Mouse (Mus musculus): ENCODE results near the gene S100a8. TPM values are rescaled to one million over a fixed set of nuclear protein-coding genes. Genes with fewer than 3 reads are reported as not detected.

S100a8 gene
- polyA plus RNA-seq, 1 experiment = not detected

DNA sequence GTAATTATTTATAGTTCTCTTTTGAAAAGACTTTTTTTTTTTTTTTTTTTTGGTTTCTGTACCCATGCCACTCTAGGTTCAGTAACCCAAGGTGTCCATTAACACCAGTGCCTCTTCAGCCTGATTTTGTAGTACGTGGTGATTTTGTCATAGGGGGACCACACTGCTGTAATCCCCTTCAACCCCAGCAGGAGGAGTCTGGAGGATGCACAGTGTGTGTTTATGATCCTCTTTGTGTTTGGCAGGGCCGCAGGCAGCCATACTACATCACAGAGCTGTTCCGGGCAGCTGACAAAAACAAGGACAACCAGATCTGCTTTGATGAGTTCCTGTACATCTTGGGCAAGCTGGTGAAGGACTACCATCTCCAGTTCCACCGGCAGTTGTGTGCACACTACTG lies 11.4 kb upstream of the S100a8 start:
- no peaks in the 10 kb centered on the region for H3K27me3 ChIP-seq (ENCODE audit: control insufficient read depth)
- H3K36me3 ChIP-seq (ENCODE audit: control insufficient read depth) = no peaks in the 10 kb centered on the region
- no peaks in the 10 kb centered on the region for H3K4me1 ChIP-seq (ENCODE audit: control insufficient read depth)
- TF ChIP-seq TAL1 (IDR thresholded peaks at IDR 0.05; ENCODE audit: low read length) = no peak
- TF ChIP-seq GATA1 (IDR thresholded peaks at IDR 0.05; ENCODE audit: low read length) = no peak
- H3K4me3 ChIP-seq (replicated peaks) = no peak overlapping the region
- no peaks in the 10 kb centered on the region for H3K9me3 ChIP-seq (ENCODE audit: control insufficient read depth, low read length)

DNA sequence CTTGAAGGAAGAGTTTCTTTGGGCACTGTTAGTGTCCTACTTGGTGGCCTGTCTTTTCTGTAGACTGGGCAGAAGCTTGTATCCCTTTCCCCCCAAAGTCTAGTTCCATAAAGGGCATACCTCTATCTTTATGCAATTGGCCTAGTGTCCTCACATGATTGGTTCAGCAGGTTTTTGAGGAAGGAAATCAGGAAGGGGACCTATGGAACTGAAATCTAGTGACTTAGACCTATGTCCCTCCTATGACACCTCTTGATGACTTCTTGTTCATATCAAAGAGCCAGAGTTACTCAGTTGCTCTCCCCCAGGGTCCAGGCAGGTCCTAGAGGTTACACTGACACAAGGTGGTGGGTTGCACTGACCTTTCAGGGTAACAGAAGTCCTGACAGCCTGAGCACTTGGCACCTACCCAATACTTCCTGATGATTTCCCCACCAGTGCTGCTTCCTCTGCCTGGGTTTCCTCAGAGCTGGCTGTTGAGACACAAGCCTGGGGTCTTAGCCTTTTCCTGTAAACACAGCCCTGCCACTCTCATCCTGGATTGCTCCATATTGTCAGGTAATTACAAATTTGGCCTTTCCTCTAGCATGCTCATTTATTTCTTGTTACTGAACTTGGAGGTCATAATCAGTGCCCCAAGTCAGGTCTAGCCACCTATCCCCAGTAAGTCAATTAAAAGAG lies 9.3 kb upstream of the S100a8 start:
- Histone ChIP-seq H3K4me1 (ENCODE audit: control insufficient read depth) (no peaks in the 10 kb centered on the region), H3K9me3 (ENCODE audit: control insufficient read depth, low read length) (no peaks in the 10 kb centered on the region), H3K27me3 (ENCODE audit: control insufficient read depth) (no peaks in the 10 kb centered on the region), H3K4me3 (replicated peaks) (no peak overlapping the region), H3K36me3 (ENCODE audit: control insufficient read depth) (no peaks in the 10 kb centered on the region)
- TF ChIP-seq GATA1 (IDR thresholded peaks at IDR 0.05; ENCODE audit: low read length) (no peak), TAL1 (IDR thresholded peaks at IDR 0.05; ENCODE audit: low read length) (no peak)

- Histone ChIP-seq H3K9me3 (ENCODE audit: control insufficient read depth, low read length) (no peaks in the 10 kb centered on the region), H3K36me3 (ENCODE audit: control insufficient read depth) (no peaks in the 10 kb centered on the region), H3K4me1 (ENCODE audit: control insufficient read depth) (no peaks in the 10 kb centered on the region), H3K27me3 (ENCODE audit: control insufficient read depth) (no peaks in the 10 kb centered on the region), H3K4me3 (replicated peaks) (no peak overlapping the region)
- no peak for TF ChIP-seq GATA1 (IDR thresholded peaks at IDR 0.05; ENCODE audit: low read length)
- TF ChIP-seq TAL1 (IDR thresholded peaks at IDR 0.05; ENCODE audit: low read length) = no peak
Measured at GRCm38 (mm10) chr3:90664219-90664618, 4.6 kb upstream of the S100a8 start.

- Histone ChIP-seq H3K4me3 (replicated peaks) (no peak overlapping the region), H3K4me1 (ENCODE audit: control insufficient read depth) (no peaks in the 10 kb centered on the region), H3K27me3 (ENCODE audit: control insufficient read depth) (no peaks in the 10 kb centered on the region), H3K36me3 (ENCODE audit: control insufficient read depth) (no peaks in the 10 kb centered on the region), H3K9me3 (ENCODE audit: control insufficient read depth, low read length) (no peaks in the 10 kb centered on the region)
- TF ChIP-seq GATA1 (IDR thresholded peaks at IDR 0.05; ENCODE audit: low read length) (no peak), TAL1 (IDR thresholded peaks at IDR 0.05; ENCODE audit: low read length) (no peak)
Measured at GRCm38 (mm10) chr3:90678656-90679055, 9.9 kb downstream of the S100a8 start.

DNA sequence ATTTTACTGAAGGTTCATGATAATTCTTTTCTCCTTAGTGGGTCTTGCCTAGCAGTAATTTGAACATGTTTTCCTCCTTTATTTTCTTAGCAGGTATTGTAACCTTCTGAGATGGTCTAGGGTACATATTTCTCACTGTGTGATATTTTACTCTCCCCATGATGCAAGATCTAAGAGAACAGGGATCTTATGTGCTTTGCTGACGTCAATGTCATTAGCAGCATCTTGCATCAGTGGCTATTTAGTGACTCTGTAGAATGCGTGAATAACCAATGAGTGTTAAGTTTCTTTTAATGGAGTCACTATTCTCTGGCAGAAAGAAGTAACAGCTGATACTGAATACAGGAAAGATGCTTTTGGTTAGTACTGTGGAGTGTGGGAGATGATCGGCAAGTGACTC lies 15.2 kb downstream of the S100a8 start:
- H3K36me3 ChIP-seq (ENCODE audit: control insufficient read depth) = no peaks in the 10 kb centered on the region
- H3K9me3 ChIP-seq (ENCODE audit: control insufficient read depth, low read length) = no peaks in the 10 kb centered on the region
- no peaks in the 10 kb centered on the region for H3K27me3 ChIP-seq (ENCODE audit: control insufficient read depth)
- no peak overlapping the region for H3K4me3 ChIP-seq (replicated peaks)
- no peak for TF ChIP-seq TAL1 (IDR thresholded peaks at IDR 0.05; ENCODE audit: low read length)
- no peak for TF ChIP-seq GATA1 (IDR thresholded peaks at IDR 0.05; ENCODE audit: low read length)
- no peaks in the 10 kb centered on the region for H3K4me1 ChIP-seq (ENCODE audit: control insufficient read depth)

DNA sequence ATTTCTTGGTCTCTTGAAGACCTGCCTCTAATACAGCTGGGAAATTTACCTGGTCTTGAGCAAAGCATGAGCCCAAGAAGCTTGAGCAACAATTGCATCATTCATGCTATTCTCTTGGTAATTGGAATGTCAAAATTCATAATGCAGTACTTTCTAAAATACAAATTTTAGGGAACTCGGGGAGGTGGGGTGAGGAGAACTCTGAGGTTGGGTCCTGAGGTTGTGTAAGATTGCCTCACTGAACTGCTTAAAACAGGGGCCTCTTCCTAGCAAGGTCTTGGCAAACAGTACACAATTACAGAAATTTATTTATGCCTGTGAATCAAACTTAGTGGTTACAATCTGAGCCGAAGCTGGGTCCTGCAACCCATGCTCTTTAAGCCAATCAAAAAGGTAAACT lies 18.1 kb downstream of the S100a8 start:
- H3K4me3 ChIP-seq (replicated peaks) = no peak overlapping the region
- no peaks in the 10 kb centered on the region for H3K4me1 ChIP-seq (ENCODE audit: control insufficient read depth)
- H3K36me3 ChIP-seq (ENCODE audit: control insufficient read depth) = no peaks in the 10 kb centered on the region
- no peaks in the 10 kb centered on the region for H3K27me3 ChIP-seq (ENCODE audit: control insufficient read depth)
- TF ChIP-seq TAL1 (IDR thresholded peaks at IDR 0.05; ENCODE audit: low read length) (no peak), GATA1 (IDR thresholded peaks at IDR 0.05; ENCODE audit: low read length) (no peak)
- no peaks in the 10 kb centered on the region for H3K9me3 ChIP-seq (ENCODE audit: control insufficient read depth, low read length)

DNA sequence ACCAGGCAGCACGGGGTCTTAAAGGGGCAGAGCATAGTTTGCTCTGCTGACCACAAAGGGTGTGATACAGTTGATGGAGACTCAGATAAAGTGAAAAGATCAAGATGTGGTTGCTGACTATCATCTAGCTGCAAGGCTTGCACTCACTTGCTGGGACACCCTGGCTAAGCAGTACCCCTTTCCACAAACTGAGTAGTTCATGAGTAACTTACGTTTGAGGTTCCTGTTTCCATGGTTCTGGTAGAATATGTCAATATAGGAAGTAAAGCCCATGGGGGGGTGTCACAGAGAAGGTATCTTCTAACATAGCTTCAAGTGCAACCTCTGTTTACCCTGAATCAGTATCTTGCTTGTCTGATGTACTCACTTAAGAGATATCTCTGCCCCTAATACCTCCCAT lies 24.7 kb downstream of the S100a8 start:
- Histone ChIP-seq H3K27me3 (ENCODE audit: control insufficient read depth) (no peaks in the 10 kb centered on the region), H3K4me3 (replicated peaks) (no peak overlapping the region)
- no peak for TF ChIP-seq TAL1 (IDR thresholded peaks at IDR 0.05; ENCODE audit: low read length)
- no peak for TF ChIP-seq GATA1 (IDR thresholded peaks at IDR 0.05; ENCODE audit: low read length)

GRCm38 (mm10) chr3:90695613-90696012 lies 26.8 kb downstream of the S100a8 start, which contains the start of gene S100a9:
TSS of gene S100a9 (minus strand) at chr3:90695721.
- no peaks in the 10 kb centered on the region for H3K9me3 ChIP-seq (ENCODE audit: control insufficient read depth, low read length)
- H3K4me3 ChIP-seq (replicated peaks) = no peak within 1 kb of the TSS
- no peaks in the 10 kb centered on the region for H3K36me3 ChIP-seq (ENCODE audit: control insufficient read depth)
- TF ChIP-seq TAL1 (IDR thresholded peaks at IDR 0.05; ENCODE audit: low read length) = no peak
- TF ChIP-seq GATA1 (IDR thresholded peaks at IDR 0.05; ENCODE audit: low read length) = no peak
- no peaks in the 10 kb centered on the region for H3K4me1 ChIP-seq (ENCODE audit: control insufficient read depth)
- H3K27me3 ChIP-seq (ENCODE audit: control insufficient read depth) = no peaks in the 10 kb centered on the region

More for the DNA sequence above, 24.7 kb downstream of the S100a8 start:
- Histone ChIP-seq H3K4me1 (ENCODE audit: control insufficient read depth) (no peaks in the 10 kb centered on the region), H3K36me3 (ENCODE audit: control insufficient read depth) (no peaks in the 10 kb centered on the region), H3K9me3 (ENCODE audit: control insufficient read depth, low read length) (no peaks in the 10 kb centered on the region)

DNA sequence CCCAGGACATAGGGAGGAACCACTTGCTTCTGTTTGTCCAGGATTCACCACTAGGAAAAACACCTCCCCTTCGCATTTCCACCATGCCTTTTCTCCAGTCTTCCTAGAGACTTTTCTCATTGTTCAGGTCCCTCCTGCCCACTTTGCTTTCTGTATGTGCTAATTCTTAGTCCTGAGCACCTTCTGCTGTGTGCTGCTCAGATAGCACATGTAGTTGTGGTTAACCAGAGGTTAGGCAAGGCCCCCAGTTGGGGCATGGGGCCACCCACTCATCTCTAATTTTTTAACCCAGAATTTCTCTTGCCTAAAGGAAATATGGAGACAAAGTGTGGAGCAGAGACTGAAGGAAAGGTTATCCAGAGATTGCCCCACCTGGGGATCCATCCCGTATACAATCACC lies 33.5 kb downstream of the S100a8 start:
- no peaks in the 10 kb centered on the region for H3K9me3 ChIP-seq (ENCODE audit: control insufficient read depth, low read length)

More for the DNA sequence above, 33.5 kb downstream of the S100a8 start:
- no peaks in the 10 kb centered on the region for H3K4me1 ChIP-seq (ENCODE audit: control insufficient read depth)
- H3K4me3 ChIP-seq (replicated peaks) = no peak overlapping the region
- H3K27me3 ChIP-seq (ENCODE audit: control insufficient read depth) = no peaks in the 10 kb centered on the region
- no peaks in the 10 kb centered on the region for H3K36me3 ChIP-seq (ENCODE audit: control insufficient read depth)
- no peak for TF ChIP-seq GATA1 (IDR thresholded peaks at IDR 0.05; ENCODE audit: low read length)
- TF ChIP-seq TAL1 (IDR thresholded peaks at IDR 0.05; ENCODE audit: low read length) = no peak
